Mouse (Mus musculus) erythroblast, embryonic 14.5 days (primary cell): Measurements from ENCODE around the gene Pilra.

Experiments used
- GATA1 ChIP-seq: IDR thresholded peaks from 2 replicates; pipeline ENCODE4 v1.6.1; 2012; ENCODE audit warnings: low read length, inconsistent platforms, mixed read lengths
- TAL1 ChIP-seq: IDR thresholded peaks from 3 replicates; pipeline ENCODE4 v1.6.1; 2012; ENCODE audit warnings: low read length, inconsistent platforms, mixed read lengths

DNA sequence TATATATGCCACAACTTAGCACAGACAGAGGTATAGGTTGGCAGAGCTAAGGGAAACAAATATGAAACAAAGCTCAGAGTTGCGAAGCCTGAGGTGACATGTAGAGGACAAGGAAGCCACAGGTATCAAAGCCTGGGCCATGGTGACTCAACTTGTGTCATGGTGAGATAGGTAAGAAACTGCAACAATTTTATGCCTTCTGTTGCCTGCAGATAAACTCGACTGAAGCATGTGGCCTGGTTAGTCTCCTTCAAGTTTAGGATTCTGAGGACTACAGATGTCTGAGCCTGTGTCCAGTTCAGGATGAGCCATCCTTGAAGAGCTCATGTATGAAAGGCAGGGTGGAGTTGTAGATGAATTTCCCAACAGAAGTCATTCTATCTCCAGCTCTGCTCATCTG lies 39.0 kb upstream of the Pilra start:
- TF ChIP-seq GATA1, result no peak
- TF ChIP-seq TAL1, result no peak
